Mouse (Mus musculus) C2C12 (cell line): ENCODE results near the gene Siae.

Experiments used
- CTCF ChIP-seq: IDR thresholded peaks from one replicate; pipeline ENCODE4 v1.5.1; 2011; ENCODE audit not compliant: control insufficient read depth, insufficient read depth, insufficient read length
- MAX ChIP-seq: IDR thresholded peaks from one replicate; pipeline ENCODE4 v1.6.1; 2011; ENCODE audit warnings: mild to moderate bottlenecking, control low read depth

- no peak for TF ChIP-seq MAX
- no peak for TF ChIP-seq CTCF
Measured at GRCm38 (mm10) chr9:37659413-37659812, 103.9 kb downstream of the Siae start.
